Mouse (Mus musculus) colon, adult 2 months (tissue): ENCODE measurements around the gene Pxn. TPM values are rescaled to one million over a fixed set of nuclear protein-coding genes. Genes with fewer than 3 reads are reported as not detected.

ENCODE experiments used
- polyA plus RNA-seq: library from polyadenylated mRNA; depleted of rRNA; stranded (reverse); fragments of >200 nt; gene quantifications from 2 replicates; pipeline ENCODE4 v1.2.3, GENCODE M21; 2012; rRNA removed

The Pxn gene
- 182 and 192 TPM in 2 replicates for polyA plus RNA-seq

GRCm38 (mm10) chr5:115506454-115507201 lies at the start of gene Pxn:
Pxn (plus strand) TSS chr5:115506676.

GRCm38 (mm10) chr5:115465642-115466420 lies 40.6 kb upstream of the Pxn start, which contains the start of gene Pla2g1b:
Pla2g1b (plus strand) TSS chr5:115466262.

GRCm38 (mm10) chr5:115483947-115484920 lies 22.2 kb upstream of the Pxn start, which contains the start of gene Sirt4:
Sirt4 (minus strand) TSS chr5:115484725.

GRCm38 (mm10) chr5:115559237-115560101 lies 53.0 kb downstream of the Pxn start, which contains the start of gene Rplp0:
Rplp0 (plus strand) TSS chr5:115559467.

GRCm38 (mm10) chr5:115564737-115565393 lies 58.4 kb downstream of the Pxn start, which contains the start of gene Gcn1l1:
Gcn1l1 (plus strand) TSS chr5:115565254.

Other genes with a start within 250 kb of the Pxn start
- gene Rnf10, start 233.8 kb upstream of the Pxn start, polyA plus RNA-seq: 145 and 168 TPM in 2 replicates
- gene Coq5, start 227.0 kb upstream of the Pxn start, polyA plus RNA-seq: 11.6 and 12.4 TPM in 2 replicates
- 361 and 421 TPM in 2 replicates for gene Dynll1, start 205.7 kb upstream of the Pxn start, polyA plus RNA-seq
- gene Srsf9, start 179.5 kb upstream of the Pxn start, polyA plus RNA-seq: 78.5 and 102 TPM in 2 replicates
- 6.6 and 8.4 TPM in 2 replicates for gene Gatc, start 165.5 kb upstream of the Pxn start, polyA plus RNA-seq
- gene Triap1, start 165.5 kb upstream of the Pxn start, polyA plus RNA-seq: 12.5 and 13.4 TPM in 2 replicates
- gene Cox6a1, start 157.7 kb upstream of the Pxn start, polyA plus RNA-seq: 6,572 and 7,327 TPM in 2 replicates
- gene Msi1, start 77.1 kb upstream of the Pxn start, polyA plus RNA-seq: 5.0 and 5.8 TPM in 2 replicates
- 184 TPM in 1 of 2 replicates, not detected in the other for gene Pla2g1b, start 40.4 kb upstream of the Pxn start, polyA plus RNA-seq
- 43.4 and 55.0 TPM in 2 replicates for gene Sirt4, start 22.0 kb upstream of the Pxn start, polyA plus RNA-seq
- 2,479 and 3,010 TPM in 2 replicates for gene Rplp0, start 52.8 kb downstream of the Pxn start, polyA plus RNA-seq
- 38.3 and 45.5 TPM in 2 replicates for gene Gcn1l1, start 58.6 kb downstream of the Pxn start, polyA plus RNA-seq
- 55.2 and 84.2 TPM in 2 replicates for gene Rab35, start 125.2 kb downstream of the Pxn start, polyA plus RNA-seq
- 19.0 and 23.6 TPM in 2 replicates for gene Bicdl1, start 224.9 kb downstream of the Pxn start, polyA plus RNA-seq